Mouse (Mus musculus): Measurements from ENCODE around the gene Mid1. TPM values are rescaled to one million over a fixed set of nuclear protein-coding genes. Genes with fewer than 3 reads are reported as not detected.
"Not testable (repeated sequence)": the region's sequence is repeated elsewhere in the genome, so short reads cannot be mapped to it uniquely, and the experiment has no call there.

The Mid1 gene
- polyA plus RNA-seq, 1 experiment: 8.8 TPM

GRCm38 (mm10) chrX:170006694-170007247 is 321.8 kb downstream of the Mid1 start:
- not testable (repeated sequence) for H3K27me3 ChIP-seq (replicated peaks; ENCODE audit: control insufficient read depth, insufficient read depth, low read length); H3K36me3 ChIP-seq (ENCODE audit: control insufficient read depth, insufficient read depth, low read length); H3K4me3 ChIP-seq (ENCODE audit: insufficient read depth, low read depth, low read length); DNase-seq; H3K4me1 ChIP-seq (ENCODE audit: control insufficient read depth, insufficient read depth, low read length); H3K27ac ChIP-seq (ENCODE audit: insufficient read depth, low read depth, low read length)
- WGBS: 75% methylated on average over 3 of the region's 3 CpGs

- not testable (repeated sequence) for H3K27ac ChIP-seq (ENCODE audit: insufficient read depth, low read depth, low read length); H3K4me3 ChIP-seq (ENCODE audit: insufficient read depth, low read depth, low read length); H3K27me3 ChIP-seq (replicated peaks; ENCODE audit: control insufficient read depth, insufficient read depth, low read length); DNase-seq; H3K36me3 ChIP-seq (ENCODE audit: control insufficient read depth, insufficient read depth, low read length); H3K4me1 ChIP-seq (ENCODE audit: control insufficient read depth, insufficient read depth, low read length)
- 55% methylated on average over 2 of the region's 2 CpGs for WGBS
These were observed 322.6 kb downstream of the Mid1 start for GRCm38 (mm10) chrX:170007375-170008178.

GRCm38 (mm10) chrX:170008179-170008467 is 323.1 kb downstream of the Mid1 start:
- H3K27me3 ChIP-seq (replicated peaks; ENCODE audit: control insufficient read depth, insufficient read depth, low read length); H3K36me3 ChIP-seq (ENCODE audit: control insufficient read depth, insufficient read depth, low read length); H3K4me1 ChIP-seq (ENCODE audit: control insufficient read depth, insufficient read depth, low read length); H3K27ac ChIP-seq (ENCODE audit: insufficient read depth, low read depth, low read length); DNase-seq; H3K4me3 ChIP-seq (ENCODE audit: insufficient read depth, low read depth, low read length): not testable (repeated sequence)

GRCm38 (mm10) chrX:170008584-170008983 is 323.6 kb downstream of the Mid1 start:
- not testable (repeated sequence) for H3K4me1 ChIP-seq (ENCODE audit: control insufficient read depth, insufficient read depth, low read length); H3K4me3 ChIP-seq (ENCODE audit: insufficient read depth, low read depth, low read length); H3K27ac ChIP-seq (ENCODE audit: insufficient read depth, low read depth, low read length); H3K27me3 ChIP-seq (replicated peaks; ENCODE audit: control insufficient read depth, insufficient read depth, low read length); H3K36me3 ChIP-seq (ENCODE audit: control insufficient read depth, insufficient read depth, low read length)
- DNase-seq: peak; percentile 54
- WGBS: 77% methylated on average over 3 of the region's 3 CpGs

- H3K27me3 ChIP-seq (replicated peaks; ENCODE audit: control insufficient read depth, insufficient read depth, low read length); H3K36me3 ChIP-seq (ENCODE audit: control insufficient read depth, insufficient read depth, low read length); H3K4me1 ChIP-seq (ENCODE audit: control insufficient read depth, insufficient read depth, low read length): not testable (repeated sequence)
- H3K27ac ChIP-seq (ENCODE audit: insufficient read depth, low read depth, low read length): peak within 1 kb of the TSS; percentile 19
- peak within 1 kb of the TSS; percentile 72 for H3K4me3 ChIP-seq (ENCODE audit: insufficient read depth, low read depth, low read length)
- WGBS: 91% methylated on average over 118 of the region's 118 CpGs
- peak; percentile 98 for DNase-seq
These were observed 324.2 kb downstream of the Mid1 start, which contains the start of gene Gm21887 for GRCm38 (mm10) chrX:170009016-170009750. Gene Gm21887, plus strand, starts transcription at chrX:170009659.

- not testable (repeated sequence) for H3K36me3 ChIP-seq (ENCODE audit: control insufficient read depth, insufficient read depth, low read length); H3K4me1 ChIP-seq (ENCODE audit: control insufficient read depth, insufficient read depth, low read length); H3K27ac ChIP-seq (ENCODE audit: insufficient read depth, low read depth, low read length); H3K27me3 ChIP-seq (replicated peaks; ENCODE audit: control insufficient read depth, insufficient read depth, low read length)
- WGBS: 74% methylated on average over 25 of the region's 25 CpGs
- peak; percentile 100 for DNase-seq
- peak overlapping the region; percentile 72 for H3K4me3 ChIP-seq (ENCODE audit: insufficient read depth, low read depth, low read length)
These were observed 324.8 kb downstream of the Mid1 start for GRCm38 (mm10) chrX:170009801-170010221.

- H3K27me3 ChIP-seq (replicated peaks; ENCODE audit: control insufficient read depth, insufficient read depth, low read length); H3K4me1 ChIP-seq (ENCODE audit: control insufficient read depth, insufficient read depth, low read length); H3K36me3 ChIP-seq (ENCODE audit: control insufficient read depth, insufficient read depth, low read length); H3K27ac ChIP-seq (ENCODE audit: insufficient read depth, low read depth, low read length); H3K4me3 ChIP-seq (ENCODE audit: insufficient read depth, low read depth, low read length): not testable (repeated sequence)
- DNase-seq: peak; percentile 71
- 89% methylated on average over 97 of the region's 97 CpGs for WGBS
These were observed 325.9 kb downstream of the Mid1 start for GRCm38 (mm10) chrX:170010581-170011528.

- 81% methylated on average over 8 of the region's 10 CpGs for WGBS
These were observed 326.5 kb downstream of the Mid1 start for GRCm38 (mm10) chrX:170011529-170011879.

GRCm38 (mm10) chrX:170013421-170013820 is 328.4 kb downstream of the Mid1 start:
- H3K4me3 ChIP-seq (ENCODE audit: insufficient read depth, low read depth, low read length); H3K4me1 ChIP-seq (ENCODE audit: control insufficient read depth, insufficient read depth, low read length); DNase-seq; H3K27me3 ChIP-seq (replicated peaks; ENCODE audit: control insufficient read depth, insufficient read depth, low read length); H3K27ac ChIP-seq (ENCODE audit: insufficient read depth, low read depth, low read length): not testable (repeated sequence)
- 95% methylated on average over 5 of the region's 13 CpGs for WGBS
- H3K36me3 ChIP-seq (ENCODE audit: control insufficient read depth, insufficient read depth, low read length): peaks cover 14% of the 10 kb centered on the region

More at GRCm38 (mm10) chrX:170011529-170011879, 326.5 kb downstream of the Mid1 start:
- H3K27me3 ChIP-seq (replicated peaks; ENCODE audit: control insufficient read depth, insufficient read depth, low read length); H3K4me3 ChIP-seq (ENCODE audit: insufficient read depth, low read depth, low read length); H3K27ac ChIP-seq (ENCODE audit: insufficient read depth, low read depth, low read length); H3K36me3 ChIP-seq (ENCODE audit: control insufficient read depth, insufficient read depth, low read length); DNase-seq; H3K4me1 ChIP-seq (ENCODE audit: control insufficient read depth, insufficient read depth, low read length): not testable (repeated sequence)

- not testable (repeated sequence) for DNase-seq; H3K4me1 ChIP-seq (ENCODE audit: control insufficient read depth, insufficient read depth, low read length); H3K27ac ChIP-seq (ENCODE audit: insufficient read depth, low read depth, low read length); H3K4me3 ChIP-seq (ENCODE audit: insufficient read depth, low read depth, low read length); H3K27me3 ChIP-seq (replicated peaks; ENCODE audit: control insufficient read depth, insufficient read depth, low read length)
- peaks cover 18% of the 10 kb centered on the region for H3K36me3 ChIP-seq (ENCODE audit: control insufficient read depth, insufficient read depth, low read length)
- 84% methylated on average over 9 of the region's 13 CpGs for whole genome bisulfite sequencing
These were observed 329.0 kb downstream of the Mid1 start for GRCm38 (mm10) chrX:170014038-170014437.

All from kidney, adult 2 months (tissue).